35 mouse cellular contexts compared by ENCODE assay signal in genomic region chr4:44183862-44184261, GRCm38 (mm10).
"Had no signal": no experiment of that assay in that cellular context is flagged by ENCODE, and none has a peak within 500 bp of the region (broad histone marks: within the 10 kb centered on the region; RNA-seq: fewer than 3 reads in every experiment).

No protein-coding gene starts in this region.

- ATAC-seq: hindbrain, embryonic 16.5 days; hindbrain, postnatal 0 days; intestine, embryonic 15.5 days; intestine, embryonic 16.5 days; intestine, postnatal 0 days had no signal

- H3K4me3 ChIP-seq: heart, adult 2 months; heart, embryonic 10.5 days; heart, embryonic 12.5 days; heart, embryonic 13.5 days; heart, embryonic 15.5 days; hindbrain, embryonic 10.5 days; hindbrain, embryonic 12.5 days; hindbrain, embryonic 13.5 days; hindbrain, embryonic 15.5 days; intestine, embryonic 15.5 days; kidney, embryonic 15.5 days; layer of hippocampus, adult 2 months had no signal

- H3K4me2 ChIP-seq: heart, embryonic 11.5 days; heart, embryonic 12.5 days; heart, embryonic 13.5 days; heart, embryonic 15.5 days; hindbrain, embryonic 12.5 days; hindbrain, embryonic 13.5 days; hindbrain, embryonic 14.5 days; hindbrain, embryonic 15.5 days; intestine, embryonic 15.5 days; kidney, embryonic 15.5 days had no signal

- H3K9ac ChIP-seq: heart, embryonic 12.5 days; heart, embryonic 13.5 days; heart, embryonic 15.5 days; hindbrain, embryonic 12.5 days; hindbrain, embryonic 13.5 days; hindbrain, embryonic 14.5 days; hindbrain, embryonic 15.5 days; intestine, embryonic 15.5 days; kidney, embryonic 15.5 days had no signal

- DNase-seq: heart, adult 2 months; heart, postnatal 10 days; heart, postnatal 14 days; heart, postnatal 36 days; heart, postnatal 4 days; kidney, adult 11 months; kidney, adult 18-20 months; kidney, adult 2 months; kidney, adult 8-10 months; kidney, adult 9 months; kidney, postnatal 10 days; kidney, postnatal 14 days; kidney, postnatal 25 days; kidney, postnatal 36 days; kidney, postnatal 4 days; layer of hippocampus, adult 9-11 months; layer of hippocampus, postnatal 36 days had no signal

- H3K27ac ChIP-seq: heart, adult 2 months; heart, embryonic 10.5 days; heart, embryonic 13.5 days; heart, embryonic 15.5 days; hindbrain, embryonic 10.5 days; hindbrain, embryonic 12.5 days; hindbrain, embryonic 13.5 days; hindbrain, embryonic 14.5 days; hindbrain, embryonic 15.5 days; hindbrain, postnatal 0 days; intestine, embryonic 15.5 days; kidney, embryonic 15.5 days; kidney, postnatal 0 days; layer of hippocampus, adult 2 months had no signal

- H3K9me3 ChIP-seq: heart, embryonic 10.5 days; heart, embryonic 12.5 days; heart, embryonic 13.5 days; heart, embryonic 15.5 days; hindbrain, embryonic 10.5 days; hindbrain, embryonic 12.5 days; hindbrain, embryonic 13.5 days; hindbrain, embryonic 15.5 days; intestine, embryonic 15.5 days; kidney, embryonic 15.5 days had no signal

- H3K4me1 ChIP-seq: heart, embryonic 15.5 days; hindbrain, embryonic 10.5 days; intestine, embryonic 15.5 days had no signal

- H3K36me3 ChIP-seq: heart, embryonic 10.5 days; heart, embryonic 12.5 days; heart, embryonic 13.5 days; heart, embryonic 15.5 days; hindbrain, embryonic 13.5 days; hindbrain, embryonic 15.5 days; intestine, embryonic 15.5 days; kidney, embryonic 15.5 days had no signal

- H3K27me3 ChIP-seq: heart, embryonic 12.5 days; heart, embryonic 13.5 days; heart, embryonic 15.5 days; hindbrain, embryonic 12.5 days; hindbrain, embryonic 13.5 days; hindbrain, embryonic 15.5 days; intestine, embryonic 15.5 days; kidney, embryonic 15.5 days had no signal
